Mouse (Mus musculus) E14TG2a.4 (cell line): ENCODE measurements around the gene Gjc1.

Experiments used
- CTCF ChIP-seq: conservative IDR thresholded peaks from 2 replicates; pipeline ENCODE4 v1.5.1; 2014; ENCODE audit warnings: low read length
- NANOG ChIP-seq: IDR thresholded peaks from 2 replicates; pipeline ENCODE4 v1.6.1; 2014; ENCODE audit warnings: borderline replicate concordance, low read length, mixed read lengths
- POU5F1 ChIP-seq: IDR thresholded peaks from 2 replicates; pipeline ENCODE4 v1.6.1; 2014; ENCODE audit warnings: low read length, borderline replicate concordance

DNA sequence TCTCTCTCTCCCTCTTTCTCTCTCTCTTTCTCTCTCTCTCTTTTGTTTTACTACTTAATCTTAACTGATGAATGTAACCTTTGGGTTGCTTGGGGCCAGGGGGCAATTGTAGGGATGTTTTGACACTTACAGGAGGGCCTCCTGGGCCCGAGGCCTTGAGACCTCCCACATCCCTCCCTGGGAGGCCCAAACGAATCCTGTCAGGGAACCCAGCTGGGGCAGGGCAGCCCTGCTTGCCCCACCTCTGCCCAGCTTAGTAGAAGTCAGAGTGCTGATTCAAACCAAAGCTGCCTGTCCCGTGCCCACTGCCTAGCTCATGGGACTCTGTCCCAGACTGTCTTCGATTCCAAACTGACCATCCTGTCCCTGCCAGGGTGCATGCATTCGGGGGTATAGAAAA, 40.9 kb downstream of the Gjc1 start:
- TF ChIP-seq CTCF: no peak
- TF ChIP-seq POU5F1: no peak
- no peak for TF ChIP-seq NANOG
